Mouse (Mus musculus): ENCODE results near the gene Mtif3. TPM values are rescaled to one million over a fixed set of nuclear protein-coding genes. Genes with fewer than 3 reads are reported as not detected.

Gene Mtif3
- total RNA-seq (2021) (10 to 100 TPM; 21.0 to 23.3 TPM), polyA plus RNA-seq (2012; rRNA removed) (12.2 and 18.1 TPM in 2 replicates)
- long read RNA-seq, full-length matches to known transcripts: 28 of 30 reads
- long read RNA-seq, partial matches to known transcripts: 0 of 30 reads
- long read RNA-seq, other reads (novel, unspliced or antisense): 2 of 30 reads

DNA sequence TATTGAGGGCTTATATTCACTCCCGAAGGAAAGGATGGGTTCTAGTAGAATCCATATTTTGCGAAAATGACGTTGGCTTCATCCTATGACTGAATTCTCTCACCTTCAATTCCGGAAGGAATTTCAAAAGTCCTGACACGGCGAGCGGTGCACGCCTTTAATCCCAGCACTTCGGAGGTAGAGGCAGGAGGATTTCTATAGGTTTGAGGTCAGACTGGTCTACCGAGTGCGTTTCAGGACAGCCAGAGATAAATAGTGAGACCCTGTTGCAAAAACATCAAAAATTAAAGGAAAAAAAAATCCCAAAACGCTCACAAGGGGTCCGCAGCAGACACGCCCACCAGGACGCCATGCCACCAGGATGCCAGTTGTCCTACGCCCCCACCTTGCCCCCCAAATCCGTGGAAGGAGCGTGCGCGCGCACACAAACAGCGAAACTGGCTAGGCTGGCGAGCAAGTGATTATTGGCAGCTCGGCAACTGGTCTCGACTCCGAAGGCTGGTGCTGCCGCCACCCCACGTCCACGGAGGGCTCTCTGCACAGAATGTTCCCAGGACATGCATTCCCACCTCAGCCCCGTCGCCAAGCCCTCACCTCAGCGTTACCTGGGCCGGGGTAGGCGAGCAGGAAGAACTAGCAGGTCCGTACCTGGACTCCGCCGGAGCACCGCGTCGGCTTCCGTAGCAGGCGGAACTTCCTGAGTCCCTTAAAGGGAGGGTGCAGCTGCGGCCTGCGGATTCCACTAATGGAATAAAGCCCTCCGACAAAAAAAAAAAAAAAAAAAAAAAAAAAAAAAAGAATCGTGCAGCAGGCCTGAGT, at the start of gene Mtif3:
Gene Mtif3, minus strand, starts transcription at position 683 of the 819 bp plus-strand sequence.
- intact Hi-C loops (cut with DNase I): loop anchor here (1.0 to 10.0 kb wide), 3 partner anchors 14 to 119 kb away; partner anchors contain the start of genes Lnx2, Polr1d and Rasl11a
- peak within 1 kb of the TSS; percentile 62 for H3K27ac ChIP-seq
- 1% methylated on average over 46 of the region's 46 CpGs for WGBS
- H3K36me3 ChIP-seq (ENCODE audit: control insufficient read depth, insufficient read depth, low read length): no peaks in the 10 kb centered on the region
- no peaks in the 10 kb centered on the region for H3K79me2 ChIP-seq (replicated peaks; ENCODE audit: control insufficient read depth, insufficient read depth, low read length)
- H3K4me1 ChIP-seq (ENCODE audit: control insufficient read depth, insufficient read depth, low read length): peaks cover 7% of the 10 kb centered on the region
- H3K4me3 ChIP-seq: peak within 1 kb of the TSS; percentile 76
- peak; percentile 88 to 89 for DNase-seq
- H3K27me3 ChIP-seq (ENCODE audit: control insufficient read depth, insufficient read depth, low read length): no peaks in the 10 kb centered on the region
- peak within 1 kb of the TSS; percentile 80 for H3K9ac ChIP-seq (ENCODE audit: low read depth, low read length)
- peak; percentile 76 for TF ChIP-seq POLR2A (IDR thresholded peaks at IDR 0.05; ENCODE audit: insufficient read depth, low read depth, low read length)
- TF ChIP-seq EP300 (IDR thresholded peaks at IDR 0.05; ENCODE audit: insufficient read depth, low read depth, low read length): no peak

DNA sequence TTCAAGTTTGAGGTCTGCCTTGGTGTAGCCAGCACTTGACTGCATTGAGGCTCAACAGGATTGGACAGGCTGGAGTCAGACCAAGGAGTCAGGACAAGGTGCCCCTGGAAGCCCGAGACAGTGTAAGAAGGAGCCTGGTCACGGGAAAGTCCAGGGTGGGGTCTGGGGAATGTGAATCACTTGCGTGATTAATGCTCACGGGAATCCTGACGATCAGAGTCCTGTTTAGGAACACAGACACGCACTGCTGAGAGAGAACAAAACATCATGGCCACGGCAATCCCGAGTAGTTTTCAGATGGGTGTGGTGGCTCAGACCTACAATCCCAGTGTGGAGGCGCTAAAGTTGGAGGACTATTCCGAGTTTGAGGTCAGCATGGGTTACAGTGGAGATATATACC, 47.7 kb upstream of the Mtif3 start:
- H3K27me3 ChIP-seq (ENCODE audit: control insufficient read depth, insufficient read depth, low read length): no peaks in the 10 kb centered on the region
- 81% methylated on average over 10 of the region's 10 CpGs for WGBS
- TF ChIP-seq EP300 (IDR thresholded peaks at IDR 0.05; ENCODE audit: insufficient read depth, low read depth, low read length): no peak
- TF ChIP-seq CTCF (IDR thresholded peaks at IDR 0.05): no peak
- TF ChIP-seq POLR2A (IDR thresholded peaks at IDR 0.05; ENCODE audit: insufficient read depth, low read depth, low read length): no peak
- no peaks in the 10 kb centered on the region for H3K4me1 ChIP-seq (ENCODE audit: control insufficient read depth, insufficient read depth, low read length)
- H3K9ac ChIP-seq (ENCODE audit: low read depth, low read length): no peak overlapping the region
- H3K4me3 ChIP-seq: no peak overlapping the region
- intact Hi-C loops (cut with DNase I): no loop called here
- H3K79me2 ChIP-seq (replicated peaks; ENCODE audit: control insufficient read depth, insufficient read depth, low read length): no peaks in the 10 kb centered on the region
- no peaks in the 10 kb centered on the region for H3K36me3 ChIP-seq (ENCODE audit: control insufficient read depth, insufficient read depth, low read length)
- no peak for DNase-seq
- H3K27ac ChIP-seq: no peak overlapping the region

DNA sequence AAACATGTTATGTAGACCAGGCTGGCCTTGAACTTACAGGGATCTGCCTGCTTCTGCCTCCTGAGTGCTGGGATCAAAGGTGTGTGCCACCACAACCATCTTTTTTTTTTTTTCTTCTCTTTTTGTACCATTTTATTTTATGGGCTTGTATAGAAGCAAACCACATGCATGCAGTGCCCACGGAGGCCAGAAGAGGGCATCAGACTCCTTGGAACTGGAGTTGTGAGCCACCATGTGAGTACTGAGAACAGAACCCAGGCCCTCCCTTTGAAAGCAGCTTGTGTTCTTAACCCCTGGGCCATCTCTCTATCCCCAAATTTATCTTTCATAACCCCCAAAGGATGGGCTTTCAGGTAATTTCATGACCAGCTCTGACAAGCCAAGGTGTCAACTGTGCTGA, 39.7 kb upstream of the Mtif3 start:
- H3K79me2 ChIP-seq (replicated peaks; ENCODE audit: control insufficient read depth, insufficient read depth, low read length): no peaks in the 10 kb centered on the region
- no peaks in the 10 kb centered on the region for H3K36me3 ChIP-seq (ENCODE audit: control insufficient read depth, insufficient read depth, low read length)
- no peak overlapping the region for H3K4me3 ChIP-seq
- intact Hi-C loops (cut with DNase I): no loop called here
- peak; percentile 37 for TF ChIP-seq CTCF (IDR thresholded peaks at IDR 0.05)
- no peak for TF ChIP-seq EP300 (IDR thresholded peaks at IDR 0.05; ENCODE audit: insufficient read depth, low read depth, low read length)
- H3K27me3 ChIP-seq (ENCODE audit: control insufficient read depth, insufficient read depth, low read length): no peaks in the 10 kb centered on the region
- H3K9ac ChIP-seq (ENCODE audit: low read depth, low read length): no peak overlapping the region
- no peaks in the 10 kb centered on the region for H3K4me1 ChIP-seq (ENCODE audit: control insufficient read depth, insufficient read depth, low read length)
- DNase-seq: no peak
- 59% methylated on average over 1 of the region's 1 CpGs for WGBS
- H3K27ac ChIP-seq: no peak overlapping the region

DNA sequence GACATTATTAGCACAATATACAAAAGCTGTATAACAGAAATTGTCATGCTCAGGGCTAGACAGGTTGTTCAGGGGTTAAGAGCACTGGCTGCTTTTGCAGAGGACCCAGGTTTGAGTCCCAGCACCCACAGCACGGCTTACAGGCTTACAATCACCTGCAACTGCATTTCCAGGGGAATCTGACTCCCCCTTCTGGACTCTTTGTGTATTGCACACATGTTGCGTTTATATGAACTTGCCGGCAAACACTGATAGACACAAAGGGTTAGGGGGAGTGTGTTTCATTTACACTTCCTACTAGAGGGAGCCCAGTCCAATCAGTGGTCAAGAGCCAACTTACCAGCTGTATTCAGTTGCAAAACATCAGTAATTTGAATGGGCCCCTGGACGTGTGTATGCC, 37.7 kb upstream of the Mtif3 start:
- Histone ChIP-seq H3K27me3 (ENCODE audit: control insufficient read depth, insufficient read depth, low read length) (no peaks in the 10 kb centered on the region), H3K9ac (ENCODE audit: low read depth, low read length) (no peak overlapping the region), H3K79me2 (replicated peaks; ENCODE audit: control insufficient read depth, insufficient read depth, low read length) (no peaks in the 10 kb centered on the region), H3K36me3 (ENCODE audit: control insufficient read depth, insufficient read depth, low read length) (no peaks in the 10 kb centered on the region), H3K4me1 (ENCODE audit: control insufficient read depth, insufficient read depth, low read length) (no peaks in the 10 kb centered on the region), H3K4me3 (no peak overlapping the region), H3K27ac (no peak overlapping the region)
- TF ChIP-seq POLR2A (IDR thresholded peaks at IDR 0.05; ENCODE audit: insufficient read depth, low read depth, low read length) (no peak), CTCF (IDR thresholded peaks at IDR 0.05) (peak; percentile 25; the same call in 1 of the 2 replicates)
- DNase-seq: no peak
- 86% methylated on average over 4 of the region's 4 CpGs for WGBS
- intact Hi-C loops (cut with DNase I): no loop called here

DNA sequence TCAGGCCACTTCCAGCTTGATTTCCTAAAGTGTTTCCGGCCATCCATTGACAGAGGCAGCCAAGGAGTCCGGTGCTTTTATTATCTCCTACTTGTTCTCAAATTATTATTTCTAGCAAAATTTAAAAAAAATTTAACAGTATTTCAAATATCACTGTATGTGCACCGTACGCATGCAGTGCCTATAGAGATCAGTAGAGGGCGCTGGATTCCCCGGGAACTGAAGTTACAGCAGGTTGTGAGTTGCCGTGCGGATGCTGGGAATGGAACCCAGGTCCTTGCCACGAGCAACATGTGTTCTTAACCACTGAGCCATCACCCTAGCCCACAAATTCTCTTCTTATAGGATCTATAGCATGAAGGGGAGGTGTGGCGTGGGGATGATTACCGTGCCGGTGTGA, 35.2 kb upstream of the Mtif3 start:
- no peak overlapping the region for H3K27ac ChIP-seq
- H3K79me2 ChIP-seq (replicated peaks; ENCODE audit: control insufficient read depth, insufficient read depth, low read length): no peaks in the 10 kb centered on the region
- no peak overlapping the region for H3K4me3 ChIP-seq
- H3K36me3 ChIP-seq (ENCODE audit: control insufficient read depth, insufficient read depth, low read length): no peaks in the 10 kb centered on the region
- no peaks in the 10 kb centered on the region for H3K27me3 ChIP-seq (ENCODE audit: control insufficient read depth, insufficient read depth, low read length)
- no peak for DNase-seq
- TF ChIP-seq EP300 (IDR thresholded peaks at IDR 0.05; ENCODE audit: insufficient read depth, low read depth, low read length) (no peak), CTCF (IDR thresholded peaks at IDR 0.05) (peak; percentile 43)
- intact Hi-C loops (cut with DNase I): no loop called here
- H3K9ac ChIP-seq (ENCODE audit: low read depth, low read length): no peak overlapping the region
- 91% methylated on average over 12 of the region's 12 CpGs for WGBS
- H3K4me1 ChIP-seq (ENCODE audit: control insufficient read depth, insufficient read depth, low read length): no peaks in the 10 kb centered on the region

DNA sequence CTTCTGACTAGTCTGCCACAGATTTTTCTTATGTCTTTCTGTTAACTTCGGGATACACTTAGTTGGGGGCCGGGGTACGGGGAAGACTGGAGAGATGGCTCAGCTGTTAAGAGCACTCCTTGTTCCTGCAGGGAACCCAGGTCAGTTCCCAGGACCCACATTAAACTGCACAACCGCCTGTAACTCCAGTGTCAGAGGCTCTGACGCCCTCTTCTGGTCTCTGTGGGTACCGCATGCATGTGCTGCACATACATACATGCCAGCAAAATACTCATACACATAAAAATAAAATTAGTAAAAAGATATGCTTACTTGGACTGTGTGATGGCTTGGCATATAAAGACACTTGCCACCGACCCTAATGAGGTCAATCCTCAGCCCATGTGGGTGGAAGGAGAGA, 33.2 kb upstream of the Mtif3 start:
- Histone ChIP-seq H3K27ac (no peak overlapping the region), H3K4me3 (no peak overlapping the region), H3K9ac (ENCODE audit: low read depth, low read length) (no peak overlapping the region), H3K27me3 (ENCODE audit: control insufficient read depth, insufficient read depth, low read length) (no peaks in the 10 kb centered on the region), H3K4me1 (ENCODE audit: control insufficient read depth, insufficient read depth, low read length) (no peaks in the 10 kb centered on the region), H3K36me3 (ENCODE audit: control insufficient read depth, insufficient read depth, low read length) (no peaks in the 10 kb centered on the region), H3K79me2 (replicated peaks; ENCODE audit: control insufficient read depth, insufficient read depth, low read length) (no peaks in the 10 kb centered on the region)
- TF ChIP-seq EP300 (IDR thresholded peaks at IDR 0.05; ENCODE audit: insufficient read depth, low read depth, low read length) (no peak), POLR2A (IDR thresholded peaks at IDR 0.05; ENCODE audit: insufficient read depth, low read depth, low read length) (no peak), CTCF (IDR thresholded peaks at IDR 0.05) (0 out of 2 replicates have a peak, but pooled peaks have one; percentile 12)
- WGBS: 82% methylated on average over 7 of the region's 7 CpGs
- intact Hi-C loops (cut with DNase I): no loop called here
- DNase-seq: no peak
